Mouse (Mus musculus): Measurements from ENCODE around the gene Fam120a.

- TF ChIP-seq POLR2A (IDR thresholded peaks at IDR 0.05; ENCODE audit: control insufficient read depth, extremely low read depth, insufficient read depth, low read length, poor library complexity) (no peak), CTCF (IDR thresholded peaks at IDR 0.05; ENCODE audit: borderline replicate concordance, control insufficient read depth, extremely low read depth, insufficient read depth, low read length, poor library complexity) (no peak)
These were observed 26.0 kb downstream of the Fam120a start for GRCm38 (mm10) chr13:48941773-48942172.
